Comparison of ENCODE assay signal across 8 mouse cellular contexts in genomic region chr6:113530932-113531839, GRCm38 (mm10). TPM values are rescaled to one million over a fixed set of nuclear protein-coding genes. Genes with fewer than 3 reads are reported as not detected.
A peak's percentile ranks its signal among the peaks of the same experiment; 100 is the strongest.
DNase-seq lines count a peak whose midpoint lies in the region; ATAC-seq and TF ChIP-seq lines count a peak whose summit lies in the region.

Gene Emc3, minus strand, starts transcription at chr6:113531652.
Gene Fancd2, plus strand, starts transcription at chr6:113531682.

- TF ChIP-seq POLR2A in cortical plate, adult 2 months (IDR thresholded peaks at IDR 0.05; ENCODE audit: extremely low read depth, insufficient read depth, low read length): peak; percentile 70; the same call in 1 of the 2 replicates

- DNase-seq in adipocyte (ENCODE audit: low spot score): peak; percentile 87
- DNase-seq in gastrocnemius, postnatal 10 days: peak; percentile 94
- peak; percentile 93 for DNase-seq in induced T-regulatory cell, adult 2 months (ENCODE audit: low read depth)
- DNase-seq in left cerebral cortex, adult 8-10 months (ENCODE audit: low spot score in 2 of 2): peak; percentile 71 to 92
- DNase-seq in right cerebral cortex, adult 18-20 months: peak; percentile 90
- peak; percentile 91 for DNase-seq in urinary bladder, adult 2 months (ENCODE audit: low spot score)

- no peak for TF ChIP-seq CTCF in cortical plate, adult 2 months (IDR thresholded peaks at IDR 0.05; ENCODE audit: extremely low read depth, insufficient read depth, low read length)

- H3K4me3 ChIP-seq in cortical plate, adult 2 months (ENCODE audit: insufficient read depth, low read length): peak within 1 kb of the TSS; percentile 99

- peak within 1 kb of the TSS; percentile 31 for H3K27ac ChIP-seq in cortical plate, adult 2 months (ENCODE audit: insufficient read depth, low read length)

- peaks cover 1% of the 10 kb centered on the region; the same call in 1 of the 2 replicates for H3K4me1 ChIP-seq in cortical plate, adult 2 months (ENCODE audit: control insufficient read depth, insufficient read depth, low read length)

- ATAC-seq in megakaryocyte, adult 5-6 weeks (ENCODE audit: poor library complexity, severe bottlenecking): peak; percentile 99

RNA-seq across cellular contexts. Expression of gene Emc3, which starts in this region (rescaled TPM):
- 90.0 and 95.2 TPM in 2 replicates for polyA plus RNA-seq in cortical plate, adult 2 months (2012; rRNA removed)
- total RNA-seq in gastrocnemius, postnatal 10 days (2021): 10 to 100 TPM; 52.1 to 55.1 TPM
- 10 to 100 TPM; 67.2 to 73.2 (median 69.3) TPM for total RNA-seq in left cerebral cortex, adult 8-10 months (2022)
- 60.0 and 61.6 TPM in 2 replicates for total RNA-seq in megakaryocyte, adult 5-6 weeks (2015)
- total RNA-seq in megakaryocyte, adult 5-6 weeks (2017): 33.0 and 38.4 TPM in 2 replicates
- polyA plus RNA-seq in urinary bladder, adult 2 months (2012; rRNA removed): 82.4 and 83.8 TPM in 2 replicates

RNA-seq across cellular contexts. Expression of gene Fancd2, which starts in this region (rescaled TPM):
- polyA plus RNA-seq in cortical plate, adult 2 months (2012; rRNA removed): 4.2 and 4.3 TPM in 2 replicates
- total RNA-seq in gastrocnemius, postnatal 10 days (2021): 1 to 10 TPM; 2.3 to 2.4 TPM
- total RNA-seq in left cerebral cortex, adult 8-10 months (2022): 1 to 10 TPM; 1.7 to 3.3 (median 2.5) TPM
- total RNA-seq in megakaryocyte, adult 5-6 weeks (2015): 8.7 and 10.7 TPM in 2 replicates
- 14.4 and 16.2 TPM in 2 replicates for total RNA-seq in megakaryocyte, adult 5-6 weeks (2017)
- polyA plus RNA-seq in urinary bladder, adult 2 months (2012; rRNA removed): 4.7 and 5.8 TPM in 2 replicates

Comparison
In these comparisons a context has a peak if more than half of its experiments do, and no peak if none do; other contexts are left out.
1. Peak in every context shown above with its lines: DNase-seq, ATAC-seq, H3K4me3 ChIP-seq and H3K27ac ChIP-seq.